Mouse (Mus musculus): Measurements from ENCODE around the gene Ptpn4.

Gene Ptpn4

DNA sequence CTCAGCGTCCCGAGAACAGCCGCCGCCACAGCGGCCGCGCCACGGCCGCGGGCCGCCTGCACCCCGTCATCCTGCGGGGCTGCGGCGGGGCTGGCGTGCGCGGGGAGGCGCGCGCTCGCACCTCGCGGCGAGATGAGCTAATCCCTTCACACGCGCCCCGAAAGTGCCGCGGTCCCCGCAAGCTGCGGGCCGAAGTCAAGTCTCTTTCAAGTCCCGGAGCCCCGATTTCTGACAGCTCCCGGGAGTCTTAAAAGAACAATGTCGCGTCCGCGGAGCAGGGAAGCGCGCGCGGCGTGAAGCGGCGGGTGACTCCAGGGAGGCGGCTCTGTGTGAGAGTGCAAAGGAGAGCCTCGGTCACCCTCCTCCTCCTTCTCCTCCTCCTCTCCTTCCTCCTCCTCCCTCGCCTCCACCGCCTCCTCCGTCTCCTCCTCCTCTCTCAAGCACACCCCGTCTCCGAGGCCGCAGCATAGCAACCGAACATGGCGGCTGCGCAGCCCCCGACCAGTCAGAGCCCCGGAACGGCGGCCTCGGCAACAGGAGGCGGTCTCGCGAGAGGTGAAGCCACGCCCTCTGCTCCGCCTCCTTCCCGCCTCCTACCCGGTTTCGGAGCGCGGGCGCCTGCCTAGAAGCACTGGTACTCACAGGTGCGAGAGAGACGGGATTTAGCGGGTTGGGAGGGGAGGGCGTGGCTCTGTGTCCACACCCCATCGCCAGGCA is at the start of gene Ptpn4:
Gene Ptpn4, minus strand, starts transcription at position 579 of the 717 bp plus-strand sequence.
- DNase-seq (ENCODE audit: low spot score in 2 of 2), result peak; percentile 93 to 97

DNA sequence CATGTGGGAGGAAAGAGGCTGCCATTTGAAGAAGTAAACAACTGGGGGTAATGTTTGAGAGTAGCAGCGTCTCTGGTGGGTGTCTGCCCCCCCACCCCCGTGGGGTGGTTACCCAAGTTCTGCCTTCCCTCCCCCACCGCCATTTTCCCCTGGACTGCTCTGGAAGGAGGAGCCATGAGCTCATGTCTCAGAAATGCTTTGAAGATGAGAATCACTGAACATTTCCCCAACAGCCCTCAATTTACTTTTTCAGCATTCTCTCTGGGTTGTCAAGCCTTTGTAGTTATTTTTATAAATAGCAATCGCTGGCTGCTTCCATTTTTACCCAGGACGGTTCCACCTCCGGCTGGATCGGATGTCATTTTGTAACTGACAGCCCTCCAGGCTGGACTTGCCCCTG is 48.9 kb upstream of the Ptpn4 start:
- DNase-seq (ENCODE audit: low spot score in 2 of 2), result no peak

DNA sequence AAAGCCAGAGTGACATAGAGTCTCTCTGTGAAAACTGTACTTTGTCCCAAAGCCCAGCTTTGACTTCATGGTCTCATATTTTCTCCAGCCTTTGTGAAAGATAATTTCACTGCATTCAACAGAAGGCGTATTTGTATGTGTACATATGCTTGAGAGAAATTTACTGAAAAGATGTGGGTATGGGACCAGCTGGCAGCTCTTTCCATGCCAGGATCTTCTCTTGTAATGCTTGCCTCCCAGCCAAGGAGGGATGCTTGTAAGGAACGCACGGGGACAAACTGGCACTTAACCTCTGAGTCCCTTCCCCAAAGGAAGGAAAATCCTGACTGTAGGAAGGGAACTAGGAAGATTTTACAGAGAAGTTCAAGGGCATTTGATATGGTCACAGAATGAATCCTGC is 46.9 kb upstream of the Ptpn4 start:
- DNase-seq (ENCODE audit: low spot score in 2 of 2), result no peak

DNA sequence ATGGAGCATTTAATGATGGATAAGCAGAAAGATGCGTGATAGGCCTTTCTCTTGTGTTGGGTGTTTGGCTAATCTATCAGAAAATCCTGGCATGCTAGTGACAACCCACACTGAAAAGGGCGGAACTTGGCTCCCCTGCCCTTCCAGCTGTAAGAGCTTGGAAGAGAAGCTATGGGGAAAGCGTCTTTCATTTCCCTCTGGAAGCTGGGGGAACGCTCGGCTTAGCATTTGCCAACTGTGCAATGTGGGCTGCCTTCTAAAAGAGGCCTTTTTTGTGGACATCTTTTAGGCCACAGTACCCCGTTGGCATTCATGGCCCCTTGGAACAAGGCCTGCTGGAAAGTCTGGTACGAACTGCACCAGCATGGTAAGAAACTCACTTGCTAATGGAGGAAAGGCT is 41.5 kb upstream of the Ptpn4 start:
- no peak for DNase-seq (ENCODE audit: low spot score in 2 of 2)

DNA sequence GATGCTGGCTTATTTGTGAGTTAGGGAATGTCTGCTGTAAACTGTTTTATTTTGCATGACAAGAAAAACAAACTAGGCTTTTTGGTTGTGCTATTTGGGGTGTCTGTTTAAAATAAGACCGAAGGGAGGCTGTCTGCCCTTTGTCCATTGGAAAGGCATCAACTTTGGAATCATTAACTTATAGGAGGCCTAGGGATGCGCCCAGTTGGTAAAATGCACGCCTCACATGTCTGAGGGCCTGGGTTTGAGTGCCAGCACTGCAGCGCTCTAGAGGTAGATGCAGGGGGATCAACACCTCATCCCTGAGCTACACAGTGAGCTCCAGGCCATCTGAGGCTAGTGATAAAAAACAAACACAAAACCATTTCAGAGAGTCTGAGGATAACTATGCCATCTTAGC is 40.1 kb upstream of the Ptpn4 start:
- no peak for DNase-seq (ENCODE audit: low spot score in 2 of 2)

DNA sequence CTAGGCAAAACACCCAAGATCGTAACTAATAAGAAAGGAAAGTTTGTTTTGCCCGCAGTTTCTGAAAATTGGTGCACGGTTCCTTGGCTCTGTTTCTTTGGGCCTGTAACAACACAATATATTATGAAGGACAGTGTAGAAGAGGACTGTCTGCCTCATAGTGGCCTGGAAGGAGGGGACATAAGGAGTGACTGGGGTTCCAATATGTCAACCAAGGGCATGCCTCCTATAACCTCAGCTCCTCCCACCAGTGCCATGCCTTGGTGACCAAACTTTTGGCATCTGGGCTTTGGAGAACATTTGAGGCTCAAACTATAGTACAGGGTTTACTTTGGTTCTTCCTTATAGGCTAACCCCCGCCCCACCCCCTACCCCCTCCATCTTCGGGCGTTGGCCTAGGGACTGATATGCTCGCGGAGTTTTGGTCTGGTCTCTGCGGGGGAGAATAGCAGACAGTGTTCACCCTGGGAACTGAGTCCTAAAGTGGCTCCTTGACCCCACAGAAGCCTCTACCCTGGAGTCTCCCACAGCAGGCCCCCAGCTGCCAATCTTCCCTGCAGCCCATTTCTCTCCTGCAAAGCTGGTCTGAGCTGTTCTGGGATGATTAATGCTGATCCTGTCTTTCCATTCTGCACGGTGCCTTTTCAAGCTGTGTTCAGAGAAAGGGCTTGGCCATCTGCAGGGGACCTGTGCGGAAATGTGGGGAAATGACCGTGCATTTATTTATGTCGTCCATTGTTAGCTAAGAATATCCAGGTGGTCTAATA is 31.2 kb upstream of the Ptpn4 start:
- DNase-seq (ENCODE audit: low spot score in 2 of 2), result no peak

DNA sequence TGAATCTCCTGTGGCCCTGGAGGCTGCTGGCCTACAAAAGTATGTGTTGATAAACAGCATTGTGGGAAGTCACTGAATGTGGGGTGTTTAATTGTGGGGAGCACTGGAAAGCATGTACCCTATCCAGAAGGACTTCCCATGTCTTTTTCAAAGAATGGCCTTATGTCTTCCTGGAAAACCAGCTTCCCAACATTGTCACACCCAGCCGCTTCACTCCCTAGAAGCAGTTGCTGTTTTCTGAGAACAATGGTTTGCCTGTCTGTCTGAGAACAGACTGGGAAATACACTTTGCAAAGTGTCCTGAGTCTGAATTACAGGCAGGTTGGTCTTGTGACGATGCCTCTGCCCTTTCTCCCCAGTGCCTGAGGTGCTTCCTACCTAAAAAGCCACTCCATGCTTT is 29.9 kb upstream of the Ptpn4 start:
- no peak for DNase-seq (ENCODE audit: low spot score in 2 of 2)

DNA sequence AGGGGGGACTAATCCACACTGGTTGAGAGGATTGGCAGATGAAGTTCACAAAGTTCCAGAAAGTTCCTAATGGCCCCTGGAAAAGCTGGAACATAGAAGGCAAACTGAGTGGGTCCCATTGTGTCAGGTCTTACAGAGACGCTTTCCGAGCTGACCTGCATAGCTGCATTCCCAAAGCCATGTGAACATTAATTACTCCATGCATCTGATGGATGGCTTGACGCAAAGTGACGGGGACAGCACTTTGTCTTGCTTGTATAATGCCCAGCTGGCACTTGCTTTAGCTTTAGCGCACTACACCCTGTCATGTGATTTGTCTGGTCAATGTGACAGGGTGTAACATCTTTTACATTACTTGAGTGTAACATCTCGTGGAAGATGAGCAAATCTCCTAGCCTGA is 27.9 kb upstream of the Ptpn4 start:
- DNase-seq (ENCODE audit: low spot score in 2 of 2), result no peak

DNA sequence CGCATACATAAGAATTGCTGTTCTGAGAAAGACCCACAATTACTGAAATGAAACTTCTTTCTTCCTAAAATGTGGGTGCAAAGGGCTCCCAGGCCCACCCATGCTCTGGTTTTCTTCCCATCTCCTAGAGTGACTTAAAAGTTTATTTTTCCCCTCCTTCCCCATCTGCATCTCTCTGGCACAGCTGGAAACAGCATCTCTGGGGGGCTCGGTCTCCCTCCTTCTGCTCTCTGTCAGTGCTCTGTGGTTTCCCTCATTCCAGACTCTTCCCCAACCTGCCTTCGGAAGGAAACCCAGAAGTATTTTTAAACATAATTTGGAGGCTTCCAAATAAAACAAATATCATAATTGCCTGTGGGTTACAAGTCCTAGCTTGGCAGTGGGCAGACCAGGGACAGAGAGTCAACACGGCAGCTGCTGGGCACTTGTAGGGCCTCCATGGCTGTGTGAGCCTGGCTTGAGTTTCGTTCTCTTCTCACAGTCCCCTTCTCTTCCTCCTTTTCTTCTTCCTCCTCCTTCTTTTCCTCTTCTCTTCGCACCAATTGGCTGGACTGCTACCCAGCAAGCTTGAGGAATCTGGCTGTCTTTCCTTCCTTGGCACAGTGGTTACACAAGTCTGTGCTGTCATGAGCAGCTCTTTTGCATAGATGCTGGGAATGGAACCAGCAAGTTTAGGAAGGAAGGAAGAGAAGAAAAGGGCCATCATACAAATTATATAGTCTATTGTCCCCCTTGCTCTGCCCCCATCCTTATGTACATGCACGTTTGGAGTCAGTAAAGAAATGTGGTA is 26.3 kb upstream of the Ptpn4 start:
- no peak for DNase-seq (ENCODE audit: low spot score in 2 of 2)

DNA sequence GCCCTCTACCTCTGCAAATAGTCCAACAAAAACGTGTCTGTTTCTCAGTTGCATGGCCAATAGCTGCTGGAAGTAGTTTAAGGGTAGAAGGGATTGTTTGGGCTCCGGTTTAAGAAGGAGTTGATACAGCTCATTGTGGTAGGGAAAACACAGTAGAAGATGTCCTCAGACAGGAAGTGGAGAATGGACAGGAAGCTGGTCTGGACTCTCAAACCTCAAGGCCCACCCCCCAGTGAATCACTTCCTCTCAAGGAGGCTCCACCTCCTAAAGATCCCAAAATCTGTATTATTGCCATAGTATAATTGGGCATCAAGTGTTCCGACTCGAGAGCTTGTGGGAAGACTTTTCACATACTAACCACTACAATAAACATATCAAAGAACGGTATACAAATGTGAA is 22.2 kb upstream of the Ptpn4 start:
- DNase-seq (ENCODE audit: low spot score in 2 of 2), result no peak

DNA sequence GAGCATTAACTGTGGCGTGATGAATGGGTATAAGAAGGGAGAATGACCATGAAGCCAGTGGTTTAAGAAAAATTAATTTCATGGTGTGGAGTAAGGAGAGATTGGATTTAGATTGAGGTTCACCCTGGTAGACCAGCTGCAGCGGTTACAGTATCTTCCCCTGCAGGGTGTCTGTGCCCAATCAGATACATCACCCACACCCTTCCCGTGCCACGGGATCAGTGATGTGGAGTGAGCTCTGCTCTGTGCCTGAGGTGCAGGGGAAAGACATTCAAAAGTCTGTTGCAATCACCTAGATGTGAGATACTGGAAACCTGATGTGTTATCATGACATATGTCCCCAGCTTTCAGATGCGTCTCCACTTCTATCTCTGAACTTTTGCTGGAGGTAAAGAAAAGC is 15.6 kb upstream of the Ptpn4 start:
- DNase-seq (ENCODE audit: low spot score in 2 of 2), result no peak

DNA sequence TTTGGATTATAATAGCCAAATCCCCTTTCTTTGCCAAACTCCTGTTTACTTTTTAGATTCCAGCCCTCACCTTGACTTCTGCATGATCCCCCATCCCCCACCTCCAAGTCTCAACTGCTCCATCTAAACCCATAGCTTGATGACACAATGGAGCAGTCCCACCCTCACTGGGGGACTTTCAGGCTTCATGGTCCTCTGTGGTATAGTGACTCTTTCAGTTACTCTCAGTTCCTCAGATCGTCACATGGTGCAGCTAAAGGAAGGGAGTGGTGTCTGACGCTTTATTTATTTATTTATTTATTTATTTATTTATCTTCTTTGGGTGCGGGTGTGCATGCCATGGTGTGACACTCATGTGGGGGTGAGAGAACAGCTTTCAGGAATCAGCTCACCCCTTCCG is 14.9 kb upstream of the Ptpn4 start:
- DNase-seq (ENCODE audit: low spot score in 2 of 2), result no peak

DNA sequence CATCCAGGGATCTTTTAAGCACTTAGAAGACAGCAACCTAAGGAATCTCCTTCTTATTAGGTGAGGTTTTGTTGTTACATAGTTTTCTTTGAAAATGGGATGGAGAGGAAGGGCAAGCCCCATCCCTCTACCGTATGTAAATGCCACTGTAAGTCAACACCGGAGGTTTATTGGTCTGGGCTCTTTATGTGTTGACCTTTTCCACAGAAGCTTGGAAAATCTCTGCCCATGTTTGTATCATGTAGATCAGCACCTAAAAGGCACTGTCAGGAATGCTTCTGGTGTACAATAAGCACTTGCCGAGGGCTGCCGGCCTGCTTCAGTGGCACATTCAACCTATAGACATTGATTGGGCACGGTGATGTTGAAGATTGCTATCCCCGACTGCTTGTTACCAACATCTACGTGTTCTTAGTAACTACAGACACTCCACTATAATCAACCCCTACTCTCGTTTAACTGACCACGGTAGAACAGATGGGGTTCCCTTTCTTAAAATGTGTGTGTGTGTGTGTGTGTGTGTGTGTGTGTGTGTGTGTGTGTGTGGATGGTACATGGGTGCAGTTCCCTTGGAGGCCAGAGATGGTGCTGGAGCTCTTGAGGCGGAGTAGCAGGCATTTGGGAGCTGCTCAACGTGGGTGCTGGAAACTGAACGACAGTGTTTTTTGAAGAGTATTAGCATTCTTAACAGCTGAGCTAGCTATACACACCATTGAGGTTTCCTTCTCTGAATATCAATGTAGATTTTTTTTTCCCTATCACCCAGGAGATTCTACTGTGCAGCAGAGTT is 11.9 kb upstream of the Ptpn4 start:
- DNase-seq (ENCODE audit: low spot score in 2 of 2), result no peak

DNA sequence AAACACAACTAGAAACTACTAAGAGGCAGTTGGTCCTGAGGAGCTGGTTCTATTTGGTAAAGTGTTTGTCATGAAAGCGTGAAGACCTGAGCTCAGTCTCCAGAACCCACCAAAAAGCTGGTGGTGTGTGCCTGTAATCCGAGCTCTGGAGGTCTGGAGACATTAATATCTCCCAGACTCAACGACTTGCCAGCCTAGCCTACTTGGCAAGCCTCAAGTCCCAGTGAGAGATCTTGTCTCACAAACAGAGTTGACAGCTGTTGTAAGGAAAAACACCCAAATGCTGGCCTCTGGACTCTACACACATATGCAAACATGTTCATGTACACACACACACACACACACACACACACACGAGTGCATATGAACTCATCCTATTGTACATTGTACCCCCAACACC is 7.9 kb upstream of the Ptpn4 start:
- no peak for DNase-seq (ENCODE audit: low spot score in 2 of 2)

DNA sequence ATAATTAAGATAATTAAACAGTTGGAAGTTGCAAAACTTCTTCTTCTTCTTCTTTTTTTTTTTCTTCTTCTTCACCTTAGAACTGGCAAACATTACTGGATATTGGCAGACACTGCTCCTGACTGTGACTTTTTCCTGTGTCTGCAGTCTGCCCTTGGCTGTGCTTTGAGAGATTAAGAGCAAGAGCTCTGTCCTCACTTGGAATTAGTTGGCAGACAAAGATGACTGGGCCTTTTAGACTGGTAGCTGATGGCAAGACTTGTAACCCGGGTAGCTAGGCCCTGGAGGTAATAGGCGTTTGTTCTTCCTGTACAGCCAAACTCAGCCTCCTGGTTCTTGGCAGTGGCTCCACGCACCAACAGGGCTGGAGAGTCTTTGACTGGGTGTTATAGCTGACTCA is 5.7 kb upstream of the Ptpn4 start:
- DNase-seq (ENCODE audit: low spot score in 2 of 2), result no peak

DNA sequence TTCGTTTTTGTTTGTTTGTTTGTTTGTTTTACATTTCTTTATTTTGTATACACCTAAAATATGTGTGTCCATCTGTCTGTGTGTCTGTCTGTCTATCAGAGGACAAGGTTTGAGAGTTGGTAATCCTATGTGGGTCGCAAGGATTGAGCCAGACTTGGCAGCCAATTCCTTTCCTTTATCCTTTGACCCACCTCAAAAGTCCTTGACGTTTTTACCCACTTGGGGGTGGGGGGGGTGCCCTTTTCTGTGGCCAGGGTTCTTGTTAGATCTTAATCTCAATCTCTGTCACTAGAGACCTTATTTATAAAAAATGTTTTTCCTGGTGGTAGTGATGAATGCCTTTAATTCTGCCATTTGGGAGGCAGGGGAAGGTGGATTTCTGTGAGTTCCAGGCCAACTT is 828 bp upstream of the Ptpn4 start:
- no peak for DNase-seq (ENCODE audit: low spot score in 2 of 2)

DNA sequence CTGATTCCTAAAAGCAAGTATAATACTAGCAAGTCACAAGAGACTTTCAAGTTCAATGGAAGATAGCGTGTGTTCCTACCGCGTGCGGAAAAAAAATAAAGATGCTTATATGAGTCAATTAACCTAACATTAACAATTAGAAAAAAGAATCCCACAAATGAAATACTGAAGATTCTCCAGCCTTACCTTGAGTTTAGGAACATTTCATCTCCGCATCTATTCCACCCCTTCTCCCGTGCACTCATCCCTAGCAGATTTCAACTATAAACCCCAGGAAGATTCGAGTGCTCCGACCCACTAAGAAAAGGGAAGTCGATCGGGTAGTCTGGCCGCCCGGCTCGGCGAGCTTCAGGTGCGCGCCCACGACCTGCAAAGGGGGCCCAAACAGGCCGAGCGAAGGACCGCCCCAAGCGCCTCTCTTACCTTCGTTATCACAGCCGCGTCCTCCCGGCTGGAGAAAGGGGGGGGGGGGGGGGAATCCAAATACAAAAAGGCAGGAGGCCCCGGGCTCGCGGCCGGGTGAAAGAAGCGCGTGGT is 866 bp downstream of the Ptpn4 start:
- DNase-seq (ENCODE audit: low spot score in 2 of 2), result peak in 1 of 2 experiments; percentile 57

DNA sequence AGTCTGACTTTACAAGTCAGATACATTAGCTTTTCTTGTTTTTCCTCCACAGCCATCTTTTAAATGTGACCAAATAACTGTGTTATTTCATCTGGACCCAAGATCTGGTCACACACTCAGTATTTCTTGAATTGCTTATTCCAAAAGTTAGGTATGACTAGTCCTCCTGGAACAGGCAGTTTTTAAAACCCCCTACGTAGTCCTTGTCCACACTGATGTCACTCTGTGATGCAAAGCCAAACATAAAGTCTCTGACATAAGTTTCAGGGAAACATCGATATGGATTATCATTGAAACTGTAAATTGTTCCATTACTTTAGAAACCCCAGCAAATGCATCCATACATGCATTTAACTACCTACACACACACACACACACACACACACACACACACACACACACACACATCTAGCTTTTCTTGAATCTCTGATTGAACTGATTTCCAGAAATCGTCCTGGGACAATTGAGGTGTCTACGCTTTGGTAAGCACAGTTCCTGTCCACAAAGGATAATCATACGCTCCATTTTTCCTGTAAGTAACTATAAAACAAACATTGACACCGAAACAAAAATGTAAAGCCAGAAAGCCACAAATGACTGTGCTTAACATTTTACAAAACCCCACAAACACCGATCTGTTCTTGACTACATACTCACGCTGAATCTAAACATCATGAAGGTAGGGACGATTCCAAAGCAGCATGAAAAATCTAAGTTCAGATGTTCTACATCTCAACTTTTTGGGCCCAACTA is 1.5 kb downstream of the Ptpn4 start:
- DNase-seq (ENCODE audit: low spot score in 2 of 2), result no peak

DNA sequence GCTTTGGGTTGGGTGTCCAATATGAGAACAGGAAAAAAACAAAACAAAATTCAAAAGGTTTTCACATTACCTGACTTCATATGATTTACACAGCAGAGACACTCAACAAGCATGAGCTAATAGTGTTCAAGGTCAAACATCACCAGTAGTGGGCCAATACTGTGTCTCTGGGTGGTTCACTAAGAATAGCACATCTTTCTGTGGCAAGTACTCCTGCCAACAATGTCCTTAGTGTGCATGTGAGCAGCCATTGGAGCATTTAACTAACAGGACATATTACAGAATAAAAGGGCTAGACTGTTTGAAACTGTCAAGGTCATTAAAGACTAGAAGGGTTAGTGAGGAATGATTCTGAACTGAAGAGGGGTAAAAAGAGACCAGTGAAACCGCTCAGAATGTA is 9.3 kb downstream of the Ptpn4 start:
- no peak for DNase-seq (ENCODE audit: low spot score in 2 of 2)

DNA sequence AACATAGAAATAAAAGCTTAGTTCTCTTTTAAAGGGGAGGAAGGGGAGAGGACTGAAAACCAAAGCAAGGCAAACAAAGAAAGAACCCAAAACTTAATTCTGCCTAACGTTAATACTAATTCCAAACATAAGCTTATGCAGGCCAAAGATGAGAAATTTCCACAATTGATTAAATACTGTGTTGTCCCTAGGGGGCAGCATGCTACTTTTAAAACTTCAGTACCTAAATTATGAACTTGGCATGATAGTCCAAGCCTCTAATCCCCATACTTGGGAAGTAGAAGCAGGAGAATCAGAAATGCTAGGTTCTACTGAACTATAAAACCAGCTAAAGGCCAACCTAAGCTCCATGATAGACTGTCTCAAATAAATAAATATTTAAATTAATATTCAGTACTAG is 18.7 kb downstream of the Ptpn4 start:
- peak in 1 of 2 experiments; percentile 19 for DNase-seq (ENCODE audit: low spot score in 2 of 2)

DNA sequence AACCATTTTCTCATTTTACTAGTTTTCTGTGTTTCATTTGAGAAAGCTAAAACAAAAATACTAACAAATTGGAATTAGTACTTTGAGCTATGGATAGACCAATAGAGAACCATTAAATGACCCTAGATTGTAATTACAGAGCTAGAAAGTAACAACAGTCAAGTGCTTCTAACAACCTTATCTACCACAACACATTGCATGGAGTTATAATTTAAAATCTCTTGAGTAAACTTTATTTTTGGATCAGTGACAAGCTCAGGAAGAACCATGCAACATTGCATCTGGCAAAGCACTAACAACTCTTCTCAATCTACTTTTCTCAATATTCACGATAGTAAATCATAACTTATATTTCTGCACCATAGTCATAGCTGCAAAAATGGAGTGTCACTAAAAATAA is 29.7 kb downstream of the Ptpn4 start:
- DNase-seq (ENCODE audit: low spot score in 2 of 2), result no peak
